Mouse (Mus musculus): ENCODE measurements around the gene Kctd21.

The Kctd21 gene

DNA sequence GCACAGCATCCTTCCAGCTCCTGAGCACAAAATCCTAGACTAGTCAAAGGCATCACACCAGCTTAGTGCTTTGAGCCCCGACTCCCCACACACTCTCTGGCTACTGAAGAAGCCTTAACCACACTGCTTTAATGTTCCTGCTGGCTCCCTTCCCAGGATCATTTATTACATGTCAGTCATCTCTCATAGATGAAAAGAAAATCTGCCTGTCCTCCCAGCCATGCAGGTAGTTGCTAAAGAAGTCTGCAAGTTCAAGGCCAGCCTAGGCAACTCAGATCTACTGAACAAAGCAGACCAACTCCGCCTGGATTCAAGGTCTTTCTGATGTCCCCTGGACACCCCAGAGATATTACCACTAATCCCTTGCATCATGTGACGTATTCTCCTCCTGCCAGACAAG, 14.4 kb upstream of the Kctd21 start:
- no peak for DNase-seq (ENCODE audit: low spot score in 2 of 2)

DNA sequence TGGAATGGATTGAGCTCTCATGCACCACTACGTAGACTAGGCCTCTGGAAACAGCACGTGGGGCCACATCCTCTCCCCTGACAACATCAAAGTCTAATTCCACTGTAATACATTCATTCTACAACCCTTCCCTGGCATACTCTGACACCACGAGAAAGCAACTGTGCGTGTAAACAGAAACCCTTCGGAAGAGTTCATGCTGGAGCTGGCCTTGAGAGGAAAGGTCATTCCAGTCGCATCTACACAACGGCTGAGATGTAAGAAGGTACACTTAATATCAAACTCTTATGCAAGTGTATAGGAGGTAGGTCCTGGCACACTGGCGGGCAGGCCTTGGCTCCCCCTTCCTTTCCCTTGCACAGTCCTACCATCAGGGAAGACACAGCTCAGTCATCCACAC, 7.8 kb upstream of the Kctd21 start:
- DNase-seq (ENCODE audit: low spot score in 2 of 2) = no peak

DNA sequence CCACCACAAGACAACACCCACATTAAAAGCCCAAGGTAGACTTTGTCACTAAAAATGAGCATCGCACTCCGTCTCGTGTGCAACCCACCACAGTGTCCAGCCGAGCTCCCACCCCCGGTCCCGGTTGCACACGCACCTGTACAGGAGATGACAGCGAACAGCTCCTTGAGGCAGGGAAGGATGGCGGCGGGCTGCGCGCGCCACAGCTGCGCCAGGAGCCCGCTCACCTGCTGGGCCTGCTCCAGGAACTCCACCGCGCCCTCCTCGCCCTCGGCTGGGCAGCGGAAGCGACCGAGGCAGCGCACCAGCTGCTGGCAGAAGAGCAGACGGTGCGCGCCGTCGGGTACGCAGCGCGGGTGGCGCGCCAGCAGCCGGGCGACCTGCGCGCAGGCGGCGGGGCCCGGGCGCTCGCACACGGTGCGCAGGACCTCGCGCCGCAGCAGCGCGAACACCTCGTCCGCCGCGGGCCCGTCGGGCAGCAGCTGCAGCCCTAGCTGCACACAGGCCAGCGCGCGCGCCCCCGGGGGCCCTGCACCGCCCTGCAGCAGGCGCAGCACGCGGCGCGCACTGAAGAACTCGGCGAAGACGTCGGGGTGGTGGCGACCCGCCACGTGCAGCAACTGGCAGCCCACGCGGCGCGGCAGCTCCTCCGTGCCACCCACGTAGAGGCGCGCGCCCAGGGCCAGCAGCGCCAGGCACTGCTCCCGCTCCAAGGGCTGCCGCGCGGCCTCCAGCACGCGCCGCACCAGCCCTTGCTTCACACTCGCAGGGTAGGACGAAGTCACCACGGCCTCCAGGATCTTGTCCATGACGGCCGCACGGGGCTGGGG, 6.8 kb upstream of the Kctd21 start:
- no peak for DNase-seq (ENCODE audit: low spot score in 2 of 2)

DNA sequence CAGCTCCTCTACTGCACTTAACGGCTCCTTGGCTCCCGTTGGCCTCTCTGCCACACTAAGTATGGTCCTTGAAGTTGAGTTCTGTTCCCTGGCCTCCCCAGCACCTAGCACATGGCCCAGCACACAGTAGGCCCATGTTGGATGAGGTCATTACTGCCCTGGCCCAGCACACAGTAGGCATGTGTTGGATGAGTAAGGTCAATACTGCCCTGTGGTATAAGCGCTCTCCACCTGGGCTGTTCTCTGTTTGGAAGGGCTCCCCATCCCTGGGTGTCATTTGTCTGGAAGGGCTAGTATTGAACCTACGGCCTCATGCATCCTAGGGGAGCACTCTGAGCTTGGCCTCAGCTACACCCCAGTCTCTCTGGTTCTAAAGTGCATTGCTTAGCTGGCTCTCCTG, 4.8 kb upstream of the Kctd21 start:
- no peak for DNase-seq (ENCODE audit: low spot score in 2 of 2)

DNA sequence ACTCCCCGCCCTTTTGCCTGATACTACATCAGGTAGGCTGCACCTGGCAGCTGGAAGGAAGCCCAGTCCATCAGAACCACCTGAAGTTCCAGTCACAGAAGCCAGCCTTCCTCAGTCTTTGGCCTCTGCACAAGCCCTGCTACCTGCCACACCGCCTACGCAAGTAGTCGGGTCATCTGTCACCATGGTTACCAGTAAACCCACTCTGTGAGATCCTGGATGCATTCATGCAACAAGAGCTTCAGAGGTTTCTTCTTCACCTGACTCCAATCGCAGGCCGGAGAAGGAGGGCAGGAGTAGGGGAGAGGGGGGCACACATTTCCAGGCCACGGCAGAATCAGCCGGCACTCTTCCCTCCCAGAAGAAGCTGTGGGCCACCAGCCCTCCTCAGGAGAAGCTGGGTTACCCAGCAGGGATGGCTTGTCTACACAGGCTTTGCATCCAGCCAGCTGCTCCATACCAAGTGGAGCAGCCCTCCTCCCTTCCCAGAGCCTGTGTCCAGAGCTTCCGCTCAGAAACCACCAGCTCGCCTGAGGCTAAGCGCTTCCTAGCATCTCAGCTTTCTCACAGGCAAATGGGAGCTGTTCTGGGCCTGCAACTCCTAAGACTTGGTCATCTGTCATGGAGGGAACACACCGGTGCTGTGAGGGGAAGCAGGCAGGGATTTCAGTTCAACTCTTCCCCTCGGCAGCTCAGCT, 3.1 kb upstream of the Kctd21 start:
- no peak for DNase-seq (ENCODE audit: low spot score in 2 of 2)

DNA sequence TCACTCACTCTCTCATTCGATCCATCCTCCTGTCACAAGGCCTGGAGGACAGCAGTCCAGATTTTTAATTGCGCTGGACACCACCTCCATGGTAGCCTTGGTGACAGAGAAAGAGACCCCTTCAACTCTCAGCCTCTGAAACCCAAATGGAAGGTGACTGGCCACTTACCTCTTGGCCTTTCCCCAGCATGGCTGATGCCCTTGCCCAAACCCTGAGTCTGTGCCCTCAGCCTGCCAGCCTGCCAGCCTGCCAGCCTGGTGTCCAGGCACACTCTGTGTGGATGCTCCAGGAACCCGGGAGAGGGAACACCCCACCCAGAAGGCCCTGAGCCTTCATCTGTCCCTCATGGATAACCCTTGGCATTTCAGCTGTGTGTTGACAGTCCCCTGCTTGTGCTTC, 2.5 kb upstream of the Kctd21 start:
- no peak for DNase-seq (ENCODE audit: low spot score in 2 of 2)

- DNase-seq (ENCODE audit: low spot score in 2 of 2) = no peak
Measured at GRCm38 (mm10) chr7:97330931-97331645, 1.0 kb upstream of the Kctd21 start.

DNA sequence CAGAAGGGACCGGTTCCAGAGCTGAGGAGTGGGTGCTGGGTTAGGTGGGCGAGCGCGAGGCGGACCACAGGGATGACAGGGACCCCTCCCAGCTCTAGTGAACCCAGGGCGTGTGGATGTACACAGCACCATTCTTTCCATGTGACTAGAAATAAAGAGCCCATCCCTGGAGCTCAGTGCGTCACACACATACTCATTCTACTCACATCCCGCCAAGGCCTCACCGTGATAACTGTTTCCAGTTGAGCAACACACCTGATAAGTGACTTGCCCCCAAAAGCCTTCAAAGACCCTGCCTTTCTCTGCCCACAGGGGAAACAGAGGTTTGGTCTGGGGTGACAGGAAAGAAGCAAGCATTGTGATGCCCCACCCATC, 527 bp downstream of the Kctd21 start:
- peak in 1 of 2 experiments; percentile 15 for DNase-seq (ENCODE audit: low spot score in 2 of 2)

GRCm38 (mm10) chr7:97333113-97333898, 1.2 kb downstream of the Kctd21 start:
- DNase-seq (ENCODE audit: low spot score in 2 of 2) = no peak

GRCm38 (mm10) chr7:97334406-97334805, 2.3 kb downstream of the Kctd21 start:
- no peak for DNase-seq (ENCODE audit: low spot score in 2 of 2)

- DNase-seq (ENCODE audit: low spot score in 2 of 2) = no peak
Measured at GRCm38 (mm10) chr7:97336678-97337077, 4.6 kb downstream of the Kctd21 start.

DNA sequence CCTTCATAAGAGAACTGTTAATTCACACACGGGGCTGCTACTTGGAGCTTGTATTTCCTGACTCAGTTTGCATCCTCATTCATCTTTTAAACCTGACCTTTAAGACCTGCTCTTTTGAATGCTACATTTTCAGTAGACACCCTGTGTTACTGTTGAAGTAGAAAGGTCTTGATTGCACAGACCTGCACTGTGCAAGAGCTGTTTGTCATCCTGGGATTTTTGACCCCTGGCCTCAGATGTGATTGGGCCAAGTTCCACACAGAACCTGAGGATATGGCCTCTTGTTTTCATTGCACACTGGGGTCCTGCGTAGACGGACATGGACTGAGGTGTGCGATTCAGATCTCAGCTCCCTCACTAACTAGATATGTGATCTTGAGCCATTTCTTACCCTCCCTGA, 6.5 kb downstream of the Kctd21 start:
- DNase-seq (ENCODE audit: low spot score in 2 of 2) = no peak

GRCm38 (mm10) chr7:97339623-97340022, 7.5 kb downstream of the Kctd21 start:
- no peak for DNase-seq (ENCODE audit: low spot score in 2 of 2)

DNA sequence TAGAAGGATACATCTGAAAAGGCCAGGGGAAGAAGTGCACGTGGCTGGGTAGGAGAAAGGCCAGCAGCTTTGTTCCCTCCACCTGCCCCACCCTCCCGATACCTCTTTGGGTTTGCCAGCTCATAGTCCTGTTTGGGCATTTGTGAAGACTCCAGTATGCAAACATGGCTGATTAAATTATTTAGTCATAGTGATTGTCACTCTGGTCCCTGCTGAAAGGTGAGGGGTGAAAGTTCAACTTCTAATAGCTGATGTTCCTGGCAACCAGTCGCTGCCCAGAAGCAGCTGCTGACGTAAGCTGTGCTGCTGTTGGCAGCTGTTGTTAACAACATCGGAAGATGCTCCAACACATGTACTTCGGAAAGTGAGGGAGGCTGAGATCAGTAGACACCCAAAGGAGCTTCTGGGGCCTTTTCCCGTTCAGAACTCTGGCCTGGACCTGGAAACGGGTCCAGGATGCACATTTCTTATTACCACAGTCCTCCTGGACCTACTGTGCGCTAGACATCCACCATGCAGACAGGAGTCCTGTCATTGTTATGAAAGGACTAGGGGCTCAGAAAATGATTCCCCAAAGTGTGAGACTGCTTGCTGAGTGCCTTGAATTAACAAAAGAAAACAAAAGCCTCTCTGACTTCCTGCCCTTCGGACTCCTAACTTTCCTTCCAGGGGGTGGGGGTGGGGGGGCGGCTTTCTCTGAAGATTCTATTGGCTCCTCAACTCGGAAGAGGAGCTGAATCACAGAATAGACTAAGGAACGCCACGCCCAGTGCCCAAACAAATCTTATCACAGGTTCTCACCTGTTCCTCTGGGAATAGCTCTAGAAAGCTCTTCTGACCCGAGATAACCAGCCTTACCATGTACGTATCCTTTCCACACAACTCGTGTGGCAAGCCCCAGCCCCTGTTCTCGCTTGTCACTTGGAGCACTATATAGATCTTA, 9.1 kb downstream of the Kctd21 start:
- DNase-seq (ENCODE audit: low spot score in 2 of 2) = no peak

GRCm38 (mm10) chr7:97342961-97343360, 10.8 kb downstream of the Kctd21 start:
- DNase-seq (ENCODE audit: low spot score in 2 of 2) = no peak

- DNase-seq (ENCODE audit: low spot score in 2 of 2) = no peak
Measured at GRCm38 (mm10) chr7:97344655-97345054, 12.5 kb downstream of the Kctd21 start.

DNA sequence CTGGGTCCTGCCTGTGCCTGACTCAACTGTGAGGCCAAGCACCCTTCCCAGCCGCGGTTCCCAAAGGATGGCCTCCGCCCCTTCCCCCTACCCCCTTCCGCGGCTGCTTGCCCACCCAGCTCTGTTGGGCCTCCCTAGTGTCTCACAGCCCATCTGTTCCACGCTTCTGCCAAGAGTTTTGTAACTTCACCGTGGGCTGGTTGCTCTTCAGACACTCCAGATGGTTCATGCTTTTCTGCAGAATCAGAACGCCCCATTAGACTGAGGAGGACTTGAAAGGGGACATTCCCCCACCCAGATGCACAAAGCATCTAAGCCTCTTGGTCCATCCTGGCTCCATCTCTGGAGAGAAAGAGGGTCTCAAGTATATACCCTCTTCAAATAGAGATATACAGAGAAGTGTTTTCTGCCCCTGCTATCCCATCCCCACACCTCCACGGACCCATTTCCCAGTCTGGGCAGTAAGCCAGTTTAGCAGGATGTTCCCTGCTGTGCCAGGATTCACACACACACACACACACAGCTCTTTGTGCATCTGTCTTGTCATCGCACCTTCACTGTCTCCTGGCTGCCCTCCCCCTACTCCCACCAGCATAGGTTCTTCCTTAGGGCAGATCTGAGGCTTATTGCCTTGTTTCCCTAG, 13.2 kb downstream of the Kctd21 start:
- peak in 1 of 2 experiments; percentile 33 for DNase-seq (ENCODE audit: low spot score in 2 of 2)

DNA sequence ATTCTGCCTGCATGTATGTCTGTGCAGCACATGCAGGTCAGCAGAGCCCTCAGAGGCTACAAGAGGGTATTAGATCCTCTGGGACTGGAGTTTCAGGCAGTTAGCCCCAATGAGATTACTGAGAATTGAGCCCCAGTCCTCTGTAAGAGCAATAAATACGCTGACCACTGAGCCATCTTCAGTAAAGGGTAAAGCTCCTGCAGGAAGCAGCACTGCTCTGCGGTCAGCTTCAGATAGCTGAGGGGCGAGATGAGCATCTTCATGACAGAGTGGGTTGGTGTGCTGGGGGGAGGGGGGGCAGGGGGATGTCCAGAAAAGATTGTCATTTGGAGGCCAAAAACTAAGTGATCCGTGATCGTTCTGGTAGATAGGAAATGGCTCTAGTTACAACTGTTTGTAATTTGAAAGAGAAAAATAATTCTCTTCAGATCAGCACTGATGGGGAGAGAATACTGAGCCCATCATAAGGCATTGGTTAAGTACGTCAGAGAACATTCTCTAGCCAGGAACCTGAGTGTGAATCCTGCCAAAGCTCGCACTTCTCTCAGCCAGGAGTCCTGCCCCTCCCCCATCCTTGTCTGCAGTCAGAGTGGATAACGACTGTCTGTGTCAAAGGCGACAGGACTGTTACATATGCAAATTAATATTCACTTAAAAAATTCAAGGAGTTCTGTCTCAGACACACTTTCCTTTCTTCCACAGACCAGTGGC, 14.1 kb downstream of the Kctd21 start:
- DNase-seq (ENCODE audit: low spot score in 2 of 2) = no peak

GRCm38 (mm10) chr7:97346822-97347166, 14.7 kb downstream of the Kctd21 start:
- DNase-seq (ENCODE audit: low spot score in 2 of 2) = no peak

DNA sequence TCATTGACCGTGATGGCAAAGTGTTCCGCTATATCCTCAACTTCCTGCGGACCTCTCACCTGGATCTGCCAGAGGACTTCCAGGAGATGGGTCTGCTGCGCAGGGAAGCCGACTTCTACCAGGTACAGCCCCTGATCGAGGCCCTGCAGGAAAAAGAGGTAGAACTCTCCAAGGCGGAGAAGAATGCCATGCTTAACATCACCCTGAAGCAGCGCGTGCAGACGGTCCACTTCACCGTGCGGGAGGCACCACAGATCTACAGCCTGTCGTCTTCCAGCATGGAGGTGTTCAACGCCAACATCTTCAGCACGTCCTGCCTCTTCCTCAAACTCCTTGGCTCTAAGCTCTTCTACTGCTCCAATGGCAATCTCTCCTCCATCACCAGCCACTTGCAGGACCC, 15.3 kb downstream of the Kctd21 start:
- no peak for DNase-seq (ENCODE audit: low spot score in 2 of 2)
